Mouse (Mus musculus) 3134 (cell line): ENCODE measurements at regions not wholly inside any gene's neighbourhood (a gene's known extent, or its start where the extent isn't known, plus 50 kb on each side); places are given as distances from the start of the nearest gene placed in this dataset.

Source experiments
- DNase-seq: peaks from one replicate; pipeline ENCODE4 v3.0.0-alpha.2; 2011; ENCODE audit warnings: low spot score; ENCODE audit not compliant: insufficient read length; ENCODE audit errors: extremely low read depth

DNA sequence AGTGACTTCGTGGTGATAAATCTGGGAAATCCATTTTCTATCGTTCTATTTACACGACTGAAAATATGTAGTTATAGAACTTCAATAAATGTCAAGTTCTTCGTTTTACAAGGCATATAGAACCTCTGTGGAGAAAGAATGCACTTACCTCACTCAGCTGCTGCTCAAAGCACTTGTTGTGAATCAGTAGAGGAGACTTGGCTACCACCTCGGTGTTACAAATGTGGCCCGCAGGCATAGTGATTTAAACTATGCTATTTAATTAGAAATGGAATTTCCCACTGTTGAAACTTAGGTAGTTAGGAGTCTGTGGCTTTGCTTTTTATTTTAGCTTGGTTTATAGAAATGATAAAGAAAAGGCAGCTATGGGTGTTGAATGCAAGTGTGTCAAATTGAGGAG is 71.8 kb upstream of the Mmadhc start:
- DNase-seq = no peak

DNA sequence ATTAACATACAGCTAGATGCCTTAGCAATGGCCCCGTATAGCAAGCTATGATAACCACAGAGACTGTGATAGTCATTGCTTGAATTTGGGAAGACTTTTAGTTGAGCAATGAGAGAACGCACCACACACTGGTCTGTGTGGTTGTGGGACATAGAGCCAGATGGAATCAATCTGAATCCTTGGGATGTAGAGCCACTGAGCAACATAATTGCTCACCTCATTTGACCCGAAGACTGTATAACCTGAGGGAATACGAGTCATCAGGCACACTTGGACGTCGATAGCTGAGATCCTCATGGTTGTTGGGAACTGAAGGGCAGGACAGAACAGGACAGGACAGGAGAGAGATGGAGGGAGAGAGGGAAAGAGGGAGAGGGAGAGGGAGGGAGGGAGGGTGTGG is 68.6 kb upstream of the Mmadhc start:
- no peak for DNase-seq

DNA sequence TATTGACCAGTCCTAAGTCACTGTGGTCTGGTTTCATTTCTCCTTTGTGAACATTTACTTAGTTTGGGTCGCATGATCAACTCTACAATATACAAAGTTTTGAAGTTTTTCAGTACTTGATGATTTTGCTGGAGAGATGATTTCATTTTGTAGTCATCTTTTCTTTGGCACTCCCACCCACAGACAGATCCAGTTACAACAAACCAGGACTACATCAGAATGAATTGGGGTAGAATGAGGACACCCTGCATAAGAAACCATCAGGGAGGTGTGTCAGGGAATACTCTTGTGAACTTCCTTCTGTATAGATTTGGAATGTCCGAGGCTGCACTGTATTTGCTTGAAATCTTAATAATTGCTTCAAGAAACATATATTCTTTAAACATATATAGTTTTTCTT is 59.5 kb upstream of the Mmadhc start:
- DNase-seq = no peak

DNA sequence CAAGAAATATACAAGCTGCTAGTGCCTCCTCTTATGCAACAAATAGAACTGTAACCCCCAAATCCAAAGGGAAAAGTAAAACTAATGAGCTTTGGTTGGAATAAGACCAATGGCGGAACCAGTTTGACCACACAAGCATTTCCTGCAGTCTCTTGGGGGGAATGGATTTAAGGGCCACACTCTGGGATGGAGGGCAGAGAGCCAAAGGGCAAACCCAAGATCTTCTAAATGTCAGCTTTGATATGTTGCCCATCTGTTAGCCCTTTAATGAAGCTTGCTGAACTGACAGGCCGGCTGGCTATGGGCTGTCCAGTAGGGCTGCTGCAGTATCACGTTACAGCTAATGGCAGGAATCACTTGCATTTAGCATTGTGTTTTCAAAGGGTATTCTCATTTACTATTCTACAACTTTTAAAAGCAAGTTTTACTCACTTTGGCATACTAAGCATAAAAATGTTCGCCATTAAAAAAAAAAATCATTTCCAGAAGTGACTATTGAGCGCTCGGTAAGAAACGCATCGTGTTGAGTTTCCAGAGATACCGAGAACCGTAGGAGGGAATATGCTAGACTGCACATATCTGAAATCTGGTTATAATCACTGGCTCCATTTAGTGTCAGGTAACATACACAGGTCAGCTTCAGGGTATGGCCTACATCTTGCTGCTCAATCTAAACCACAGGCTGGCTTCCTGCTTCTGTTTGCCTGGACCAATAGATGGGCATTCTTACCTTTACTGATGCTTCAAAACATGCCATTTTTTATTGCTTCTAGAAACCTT is 51.1 kb upstream of the Mmadhc start:
- no peak for DNase-seq
